Mouse (Mus musculus) E14TG2a.4 (cell line): Measurements from ENCODE around the gene Susd6.

Source experiments
- H3K27me3 ChIP-seq: 2 replicates; pipeline ENCODE4 v1.6.1; 2014; ENCODE audit warnings: low read length, control low read depth; ENCODE audit not compliant: insufficient read depth
- H3K36me3 ChIP-seq: 2 replicates; pipeline ENCODE4 v1.6.1; 2014; ENCODE audit warnings: low read length, control low read depth; ENCODE audit not compliant: insufficient read depth
- H3K4me1 ChIP-seq: replicated peaks from 2 replicates; pipeline ENCODE4 v1.6.1; 2014; ENCODE audit warnings: low read depth, low read length, control low read depth
- H3K4me3 ChIP-seq: replicated peaks from 2 replicates; pipeline ENCODE4 v1.5.1; 2014; ENCODE audit warnings: mild to moderate bottlenecking, low read length
- H3K9me3 ChIP-seq: 2 replicates; pipeline ENCODE4 v1.6.1; 2014; ENCODE audit warnings: low read length, control low read depth
- CTCF ChIP-seq: conservative IDR thresholded peaks from 2 replicates; pipeline ENCODE4 v1.5.1; 2014; ENCODE audit warnings: low read length
- NANOG ChIP-seq: IDR thresholded peaks from 2 replicates; pipeline ENCODE4 v1.6.1; 2014; ENCODE audit warnings: borderline replicate concordance, low read length, mixed read lengths
- POU5F1 ChIP-seq: IDR thresholded peaks from 2 replicates; pipeline ENCODE4 v1.6.1; 2014; ENCODE audit warnings: low read length, borderline replicate concordance

The Susd6 gene

DNA sequence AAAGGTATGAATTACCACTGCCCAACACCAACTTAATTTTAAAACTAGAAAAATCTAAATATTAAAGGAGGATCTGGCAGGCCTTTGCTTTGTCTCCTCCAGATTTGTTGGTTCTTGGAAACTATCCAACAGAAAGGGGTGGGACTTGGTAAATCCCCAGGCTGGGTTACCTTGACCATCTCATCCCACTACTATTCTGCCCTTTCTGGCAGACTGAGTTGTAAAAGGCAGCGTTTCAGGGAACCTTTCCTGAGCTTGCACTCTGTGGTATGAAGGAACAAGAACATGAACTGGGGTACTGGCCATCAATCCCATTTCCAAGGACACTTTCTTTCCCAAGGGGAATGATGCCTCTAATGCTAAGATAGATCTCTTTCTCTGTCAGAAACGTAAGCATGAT is 52.9 kb downstream of the Susd6 start:
- Histone ChIP-seq H3K4me3 (0 out of 2 replicates have a peak overlapping the region, but pooled peaks have one; percentile 7), H3K9me3 (no peaks in the 10 kb centered on the region), H3K4me1 (peaks cover 78% of the 10 kb centered on the region), H3K36me3 (no peaks in the 10 kb centered on the region; the same call in 1 of the 2 replicates), H3K27me3 (no peaks in the 10 kb centered on the region)
- no peak for TF ChIP-seq CTCF
- TF ChIP-seq POU5F1 = no peak
- TF ChIP-seq NANOG = no peak

DNA sequence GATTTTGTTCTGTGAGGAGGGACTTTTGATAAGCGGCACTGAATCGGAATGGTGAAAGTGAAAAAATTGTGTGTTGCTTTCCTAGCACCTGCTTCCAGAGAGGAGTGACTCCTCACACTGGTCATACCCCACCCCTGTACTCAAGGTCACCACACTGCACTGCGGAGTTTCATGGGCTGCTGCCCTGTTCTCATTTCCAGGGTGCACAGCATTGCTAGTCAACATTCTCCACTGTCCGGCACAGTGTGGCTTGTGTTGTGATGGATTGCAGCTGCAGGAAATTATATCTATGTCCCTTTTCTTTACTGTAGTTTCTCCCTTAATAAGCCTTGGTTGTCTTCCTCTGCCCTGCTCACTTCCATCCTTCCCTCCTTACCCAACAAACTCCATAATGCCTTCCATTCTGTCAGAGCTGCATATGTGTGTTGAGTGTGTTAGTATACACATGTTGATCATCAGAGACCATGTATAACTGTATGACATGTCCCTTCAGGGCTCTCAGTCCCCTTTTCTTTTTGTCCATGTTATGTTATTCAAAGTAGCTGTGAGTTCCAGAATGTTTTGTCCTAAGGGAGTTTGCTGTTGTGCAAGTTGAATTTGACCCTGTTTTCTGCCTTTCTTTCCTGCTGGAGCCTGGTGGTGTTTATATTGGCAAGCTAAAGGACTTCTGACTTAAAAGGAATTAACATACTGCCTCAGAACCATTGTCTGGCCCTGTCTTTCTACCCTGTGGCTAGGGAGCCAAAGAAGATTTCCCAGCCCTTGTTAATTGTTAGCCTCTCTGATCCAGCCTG is 53.5 kb downstream of the Susd6 start:
- no peaks in the 10 kb centered on the region for H3K27me3 ChIP-seq
- H3K4me3 ChIP-seq = no peak overlapping the region
- TF ChIP-seq CTCF (no peak), POU5F1 (no peak), NANOG (no peak)
- peaks cover 72% of the 10 kb centered on the region for H3K4me1 ChIP-seq
- no peaks in the 10 kb centered on the region; the same call in 1 of the 2 replicates for H3K36me3 ChIP-seq
- no peaks in the 10 kb centered on the region for H3K9me3 ChIP-seq

DNA sequence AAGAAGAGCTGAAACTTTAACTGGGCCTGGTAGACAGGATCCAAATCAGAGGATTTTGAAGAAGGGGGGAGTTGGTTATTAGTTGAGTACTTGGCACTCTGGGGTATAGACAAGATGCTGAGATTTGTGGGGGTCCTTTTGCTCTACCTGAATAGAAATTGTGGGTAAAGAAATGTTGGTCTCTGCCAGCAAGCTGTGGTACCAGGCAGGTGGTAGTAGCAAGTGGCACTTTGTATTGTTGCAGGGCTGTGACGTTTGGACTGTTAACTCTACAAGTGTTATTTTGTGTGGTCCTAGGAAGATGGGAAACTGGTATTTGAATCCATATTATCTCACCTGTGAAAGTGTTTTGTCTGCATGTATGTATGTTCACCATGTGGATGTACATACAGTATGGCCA is 55.6 kb downstream of the Susd6 start:
- no peaks in the 10 kb centered on the region for H3K9me3 ChIP-seq
- H3K4me3 ChIP-seq = no peak overlapping the region
- no peaks in the 10 kb centered on the region for H3K27me3 ChIP-seq
- TF ChIP-seq NANOG (no peak), POU5F1 (no peak), CTCF (no peak)
- H3K4me1 ChIP-seq = peaks cover 55% of the 10 kb centered on the region
- H3K36me3 ChIP-seq = no peaks in the 10 kb centered on the region; the same call in 1 of the 2 replicates

DNA sequence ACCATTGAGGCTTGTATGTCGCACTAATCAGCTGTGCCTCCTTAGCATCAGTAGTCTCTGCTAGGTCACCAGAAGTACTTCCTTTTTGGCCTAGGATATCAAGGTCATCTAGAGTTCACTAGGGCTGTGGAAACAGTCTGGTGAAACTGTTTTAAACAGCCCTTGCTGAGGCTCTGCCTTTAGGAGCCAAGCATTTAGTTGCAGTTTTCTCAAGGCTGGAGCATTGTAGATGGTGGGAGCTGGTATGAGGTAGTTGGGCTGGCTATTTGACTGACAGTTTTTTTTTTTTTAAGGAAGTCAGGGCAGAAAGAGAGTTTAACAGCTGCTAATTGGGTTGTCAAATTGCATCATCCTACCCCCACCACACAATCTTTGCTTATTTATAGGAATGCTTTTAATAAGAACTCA is 56.6 kb downstream of the Susd6 start:
- Histone ChIP-seq H3K36me3 (peaks cover 1% of the 10 kb centered on the region; the same call in 1 of the 2 replicates), H3K4me3 (no peak overlapping the region), H3K4me1 (peaks cover 50% of the 10 kb centered on the region), H3K27me3 (no peaks in the 10 kb centered on the region), H3K9me3 (no peaks in the 10 kb centered on the region)
- TF ChIP-seq CTCF = no peak

DNA sequence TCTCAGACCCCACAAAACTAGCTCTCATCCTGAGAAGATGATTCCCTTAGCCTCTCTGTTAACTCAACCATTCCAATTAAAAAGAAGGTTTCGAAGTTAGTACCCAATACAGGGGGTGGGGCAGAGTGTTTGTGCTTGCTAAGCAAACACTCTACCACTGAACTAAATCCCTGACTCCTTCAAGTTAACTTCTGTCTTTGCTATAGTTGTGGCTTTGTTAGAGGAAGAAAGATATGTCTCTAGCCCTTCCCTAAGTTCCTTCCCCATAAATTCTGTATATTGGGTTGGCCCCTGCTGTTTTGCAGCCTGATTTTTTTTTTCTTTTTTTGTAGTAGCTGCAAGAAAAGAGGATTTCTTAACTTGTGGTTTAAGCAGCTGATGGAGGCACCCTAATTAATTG is 61.7 kb downstream of the Susd6 start:
- Histone ChIP-seq H3K27me3 (no peaks in the 10 kb centered on the region), H3K36me3 (peaks cover 9% of the 10 kb centered on the region; the same call in 1 of the 2 replicates), H3K4me1 (peaks cover 56% of the 10 kb centered on the region), H3K9me3 (no peaks in the 10 kb centered on the region), H3K4me3 (no peak overlapping the region)
- TF ChIP-seq NANOG = no peak
- no peak for TF ChIP-seq POU5F1
- no peak for TF ChIP-seq CTCF

DNA sequence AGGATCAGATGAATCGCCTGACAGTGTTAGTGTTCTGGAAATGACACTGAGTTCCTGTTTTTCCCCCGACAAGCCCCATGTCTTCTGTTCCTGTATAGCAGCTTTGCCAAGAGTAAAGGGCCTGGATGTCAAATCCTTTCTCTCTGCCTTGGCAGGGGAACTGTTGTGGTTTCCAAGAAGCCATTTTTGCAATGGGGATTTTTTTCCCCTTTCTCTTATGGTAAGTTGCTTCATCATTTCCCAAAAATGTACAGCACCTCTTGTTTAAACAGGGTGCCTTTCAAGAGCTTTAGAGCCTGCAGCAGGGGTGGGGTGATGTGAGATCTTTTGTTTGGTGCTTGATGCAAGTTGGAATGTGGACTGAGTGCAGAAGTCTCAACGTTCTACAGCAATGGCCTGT is 63.4 kb downstream of the Susd6 start:
- Histone ChIP-seq H3K36me3 (peaks cover 14% of the 10 kb centered on the region; the same call in 1 of the 2 replicates), H3K4me3 (no peak overlapping the region), H3K27me3 (no peaks in the 10 kb centered on the region), H3K4me1 (peaks cover 58% of the 10 kb centered on the region), H3K9me3 (no peaks in the 10 kb centered on the region)
- no peak for TF ChIP-seq POU5F1
- no peak for TF ChIP-seq CTCF

DNA sequence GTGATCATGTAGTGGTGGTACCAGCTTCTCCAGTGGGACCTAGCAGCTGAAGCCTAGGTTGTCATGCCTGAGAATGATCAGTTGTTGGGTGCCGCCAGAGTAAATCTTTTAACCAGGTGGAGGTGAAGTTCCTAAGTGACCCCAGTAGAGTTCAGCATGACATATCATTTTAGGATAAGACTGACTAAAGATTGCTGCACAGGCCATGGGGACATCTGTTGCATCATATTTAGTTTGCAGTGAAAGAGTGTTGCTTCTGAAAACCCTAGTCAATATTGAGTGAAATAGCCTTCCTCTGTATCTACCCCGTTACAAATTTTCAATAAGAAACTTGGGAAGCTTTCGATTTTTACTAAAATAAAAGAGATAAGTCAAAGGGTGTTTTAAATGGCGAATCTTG is 64.4 kb downstream of the Susd6 start:
- TF ChIP-seq CTCF (no peak), NANOG (no peak), POU5F1 (no peak)
- Histone ChIP-seq H3K36me3 (peaks cover 16% of the 10 kb centered on the region; the same call in 1 of the 2 replicates), H3K4me3 (no peak overlapping the region), H3K9me3 (no peaks in the 10 kb centered on the region), H3K4me1 (peaks cover 59% of the 10 kb centered on the region), H3K27me3 (no peaks in the 10 kb centered on the region)

DNA sequence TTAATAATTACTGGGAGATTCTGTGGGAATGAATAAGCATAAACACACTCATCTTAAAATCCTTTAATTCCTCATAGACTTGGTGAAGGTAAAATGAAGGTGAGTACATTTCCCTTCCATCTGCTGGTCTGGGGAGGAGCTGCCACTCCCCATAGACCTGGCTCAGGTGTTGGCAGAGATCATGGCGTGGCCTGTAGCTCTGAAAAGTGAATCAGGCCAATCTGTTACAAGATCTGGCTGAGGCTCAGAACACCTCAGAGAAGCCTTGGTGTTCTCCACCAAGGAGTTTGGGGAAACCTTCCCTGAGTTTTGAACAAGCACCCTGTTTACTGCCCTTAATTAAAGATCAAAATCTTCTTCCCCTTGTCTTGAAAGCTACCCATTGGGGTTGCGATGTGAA is 64.8 kb downstream of the Susd6 start:
- H3K9me3 ChIP-seq = no peaks in the 10 kb centered on the region
- peaks cover 16% of the 10 kb centered on the region; the same call in 1 of the 2 replicates for H3K36me3 ChIP-seq
- no peak overlapping the region for H3K4me3 ChIP-seq
- peaks cover 59% of the 10 kb centered on the region for H3K4me1 ChIP-seq
- no peaks in the 10 kb centered on the region for H3K27me3 ChIP-seq
- TF ChIP-seq CTCF (no peak), NANOG (no peak), POU5F1 (no peak)

DNA sequence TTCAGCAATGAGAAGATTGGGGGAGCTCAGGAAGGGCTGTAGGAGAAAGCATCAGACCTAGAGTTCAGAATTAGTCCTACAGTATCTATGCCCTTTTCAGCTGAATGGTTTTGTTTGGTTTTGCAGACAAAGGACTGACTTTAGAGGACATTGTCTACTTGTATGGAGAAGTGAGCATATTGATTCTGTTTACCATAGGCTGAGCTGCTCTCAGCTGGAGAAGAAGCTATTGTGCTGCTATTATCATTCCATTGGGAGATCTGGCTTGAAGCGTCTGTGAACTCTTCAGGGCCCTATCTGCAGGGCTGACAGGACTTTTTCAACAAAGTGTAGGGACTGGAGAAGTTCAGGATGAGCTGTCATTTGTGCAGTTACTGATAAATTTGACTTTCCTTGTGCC is 65.3 kb downstream of the Susd6 start:
- Histone ChIP-seq H3K4me1 (peaks cover 59% of the 10 kb centered on the region), H3K27me3 (no peaks in the 10 kb centered on the region), H3K4me3 (no peak overlapping the region), H3K9me3 (no peaks in the 10 kb centered on the region), H3K36me3 (peaks cover 16% of the 10 kb centered on the region; the same call in 1 of the 2 replicates)
- TF ChIP-seq CTCF (no peak), NANOG (no peak; the same call in 1 of the 2 replicates), POU5F1 (no peak)
